Mouse (Mus musculus) heart, embryonic 15.5 days (tissue): ENCODE data around the gene Hpgd. TPM values are rescaled to one million over a fixed set of nuclear protein-coding genes. Genes with fewer than 3 reads are reported as not detected.
"Not testable (repeated sequence)": the region's sequence is repeated elsewhere in the genome, so short reads cannot be mapped to it uniquely, and the experiment has no call there.

ENCODE experiments used
- ATAC-seq: fragments of 200-750 bp; cut with Nextera tagmentation; replicated peaks from 2 replicates; pipeline ENCODE4 v1.8.0; 2017; ENCODE audit warnings: low read depth, moderate TSS enrichment; ENCODE audit not compliant: insufficient number of reproducible peaks, insufficient read depth, low FRiP score
- H3K27ac ChIP-seq: fragments of 300-500 bp; sonication (generic); 2 replicates; pipeline ENCODE4 v1.5.1; 2015; ENCODE audit warnings: mild to moderate bottlenecking, inconsistent platforms
- H3K27me3 ChIP-seq: fragments of 300-500 bp; sonication (generic); 2 replicates; pipeline ENCODE4 v1.6.1; 2015; ENCODE audit warnings: inconsistent platforms
- H3K36me3 ChIP-seq: fragments of 300-500 bp; sonication (generic); 2 replicates; pipeline ENCODE4 v1.6.1; 2015; ENCODE audit warnings: mild to moderate bottlenecking, inconsistent platforms
- H3K4me1 ChIP-seq: fragments of 300-500 bp; sonication (generic); replicated peaks from 2 replicates; pipeline ENCODE4 v1.6.1; 2015; ENCODE audit warnings: inconsistent platforms
- H3K4me2 ChIP-seq: fragments of 300-500 bp; sonication (generic); 2 replicates; pipeline ENCODE4 v1.6.1; 2015; ENCODE audit warnings: inconsistent platforms, mild to moderate bottlenecking, moderate library complexity
- H3K4me3 ChIP-seq: fragments of 300-500 bp; sonication (generic); 2 replicates; pipeline ENCODE4 v1.5.1; 2015; ENCODE audit warnings: mild to moderate bottlenecking, inconsistent platforms
- H3K9ac ChIP-seq: fragments of 300-500 bp; sonication (generic); 2 replicates; pipeline ENCODE4 v1.6.1; 2015; ENCODE audit warnings: mild to moderate bottlenecking, inconsistent platforms
- H3K9me3 ChIP-seq: fragments of 300-500 bp; sonication (generic); replicated peaks from 2 replicates; pipeline ENCODE4 v1.6.1; 2016; ENCODE audit warnings: inconsistent platforms
- WGBS: fragments of 180-500 bp; shearing (Covaris S2); methylation state at CpG from one replicate; pipeline ENCODE4 v1.1.7; 2015; ENCODE audit warnings: mixed read lengths; 5-methylcytosine and 5-hydroxymethylcytosine counted together
- polyA plus RNA-seq: library from polyadenylated mRNA; unstranded; fragments of >200 nt; fragmentation: Nextera tagmentation; extraction: Ambion mirVana; gene quantifications from 2 replicates; pipeline ENCODE4 v1.2.1, GENCODE M21; 2015

The Hpgd gene
- polyA plus RNA-seq, 1 experiment from 2014 or later = 17.4 TPM

DNA sequence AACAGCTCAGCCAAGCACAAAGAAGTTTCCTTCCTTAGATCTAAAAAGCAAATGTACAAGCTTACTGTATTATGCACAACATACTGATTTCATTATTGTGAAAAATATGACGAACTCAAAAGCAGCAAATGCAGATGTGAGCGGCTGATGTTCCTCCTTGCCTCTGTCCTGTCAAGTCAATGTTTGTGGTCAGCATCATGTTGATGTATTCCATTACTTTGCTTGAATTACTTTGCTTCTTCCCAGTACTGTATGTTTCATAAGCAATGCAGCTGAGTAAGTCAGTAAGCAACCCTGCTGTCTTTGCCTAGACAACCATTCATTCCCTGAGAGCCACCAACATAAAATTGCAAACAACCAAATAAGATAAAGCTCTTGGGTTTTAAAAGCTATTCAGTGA lies 7.7 kb upstream of the Hpgd start:
- Histone ChIP-seq H3K9me3 (no peaks in the 10 kb centered on the region), H3K27me3 (no peaks in the 10 kb centered on the region), H3K4me1 (no peaks in the 10 kb centered on the region), H3K27ac (no peak overlapping the region), H3K9ac (no peak overlapping the region), H3K4me2 (no peak overlapping the region), H3K4me3 (no peak overlapping the region), H3K36me3 (no peaks in the 10 kb centered on the region)
- ATAC-seq = no peak
- 83% methylated on average over 2 of the region's 2 CpGs for WGBS

- WGBS = 75% methylated on average over 7 of the region's 7 CpGs
Observed at GRCm38 (mm10) chr8:56287370-56288072, 6.9 kb upstream of the Hpgd start.

GRCm38 (mm10) chr8:56292318-56292717 lies 2.1 kb upstream of the Hpgd start:
- no peak overlapping the region for H3K27ac ChIP-seq
- no peak for ATAC-seq
- H3K36me3 ChIP-seq = no peaks in the 10 kb centered on the region
- H3K27me3 ChIP-seq = no peaks in the 10 kb centered on the region
- H3K4me3 ChIP-seq = no peak overlapping the region
- no peak overlapping the region for H3K9ac ChIP-seq
- peaks cover 11% of the 10 kb centered on the region for H3K4me1 ChIP-seq
- H3K9me3 ChIP-seq = no peaks in the 10 kb centered on the region
- WGBS = 85% methylated on average over 7 of the region's 7 CpGs
- no peak overlapping the region for H3K4me2 ChIP-seq

More at GRCm38 (mm10) chr8:56287370-56288072, 6.9 kb upstream of the Hpgd start:
- Histone ChIP-seq H3K27me3 (no peaks in the 10 kb centered on the region), H3K27ac (no peak overlapping the region), H3K4me2 (no peak overlapping the region), H3K4me3 (no peak overlapping the region), H3K9me3 (no peaks in the 10 kb centered on the region), H3K9ac (no peak overlapping the region), H3K4me1 (no peaks in the 10 kb centered on the region), H3K36me3 (no peaks in the 10 kb centered on the region)
- no peak for ATAC-seq

DNA sequence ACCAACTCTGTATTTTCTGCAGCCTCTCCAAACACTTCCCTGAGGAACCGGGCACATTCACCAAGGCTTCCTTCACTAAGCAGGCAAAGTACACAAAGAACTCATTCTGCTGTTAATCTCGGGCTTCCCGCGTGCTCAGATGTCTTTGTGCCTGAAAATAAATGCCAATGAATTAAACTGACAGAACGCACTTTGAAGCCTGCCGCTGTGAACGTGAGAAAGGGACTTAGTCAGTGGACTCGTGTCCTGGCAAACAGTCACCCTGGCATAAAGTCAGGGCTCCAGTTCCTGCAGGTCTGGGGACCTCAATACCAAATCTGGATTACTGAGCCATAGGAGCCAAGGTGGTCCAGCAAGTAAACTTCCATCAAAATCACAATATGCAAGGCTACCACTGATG lies 905 bp upstream of the Hpgd start:
- H3K9ac ChIP-seq = no peak overlapping the region
- ATAC-seq = no peak
- no peaks in the 10 kb centered on the region for H3K27me3 ChIP-seq
- 17% methylated on average over 8 of the region's 8 CpGs for WGBS
- H3K4me2 ChIP-seq = peak overlapping the region; percentile 90; the same call in 1 of the 2 replicates
- 0 out of 2 replicates have a peak overlapping the region, but pooled peaks have one; percentile 59 for H3K4me3 ChIP-seq
- no peak overlapping the region for H3K27ac ChIP-seq
- H3K36me3 ChIP-seq = no peaks in the 10 kb centered on the region
- H3K9me3 ChIP-seq = no peaks in the 10 kb centered on the region
- peaks cover 11% of the 10 kb centered on the region for H3K4me1 ChIP-seq

DNA sequence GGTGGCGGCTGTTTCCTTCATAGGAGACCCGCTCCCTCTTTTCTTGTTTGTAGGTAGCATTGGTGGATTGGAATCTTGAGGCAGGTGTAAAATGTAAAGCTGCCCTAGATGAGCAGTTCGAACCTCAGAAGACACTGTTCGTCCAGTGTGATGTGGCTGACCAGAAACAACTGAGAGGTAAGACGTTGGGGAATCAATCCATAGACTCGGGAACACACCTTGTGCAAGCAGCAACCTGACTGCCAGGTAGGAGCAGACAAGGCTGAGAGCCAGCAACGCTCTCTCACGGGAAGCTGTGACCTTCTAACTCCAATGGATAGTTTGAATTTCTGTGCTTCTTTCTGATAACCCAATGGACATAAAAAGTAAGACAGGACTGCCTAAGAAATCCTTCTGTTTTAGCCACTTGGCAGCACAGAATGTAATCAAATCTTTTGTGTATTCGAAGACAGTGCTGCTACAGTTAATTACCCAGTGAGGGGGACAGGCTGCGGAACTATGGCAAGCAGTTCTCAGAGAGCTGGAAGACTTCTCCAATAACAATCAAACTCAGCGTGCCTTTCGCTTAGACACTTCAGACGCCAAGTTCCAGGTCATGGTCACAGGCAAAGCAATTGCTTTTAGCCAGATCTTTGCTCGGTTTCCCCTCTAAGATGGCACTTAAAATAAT lies 636 bp downstream of the Hpgd start:
- Histone ChIP-seq H3K4me2 (peak overlapping the region; percentile 90), H3K4me1 (peaks cover 11% of the 10 kb centered on the region), H3K9me3 (no peaks in the 10 kb centered on the region), H3K36me3 (no peaks in the 10 kb centered on the region), H3K9ac (peak overlapping the region; percentile 63), H3K27ac (peak overlapping the region; percentile 35; the same call in 1 of the 2 replicates), H3K4me3 (peak overlapping the region; percentile 59), H3K27me3 (no peaks in the 10 kb centered on the region)
- 26% methylated on average over 14 of the region's 14 CpGs for WGBS
- ATAC-seq = no peak

DNA sequence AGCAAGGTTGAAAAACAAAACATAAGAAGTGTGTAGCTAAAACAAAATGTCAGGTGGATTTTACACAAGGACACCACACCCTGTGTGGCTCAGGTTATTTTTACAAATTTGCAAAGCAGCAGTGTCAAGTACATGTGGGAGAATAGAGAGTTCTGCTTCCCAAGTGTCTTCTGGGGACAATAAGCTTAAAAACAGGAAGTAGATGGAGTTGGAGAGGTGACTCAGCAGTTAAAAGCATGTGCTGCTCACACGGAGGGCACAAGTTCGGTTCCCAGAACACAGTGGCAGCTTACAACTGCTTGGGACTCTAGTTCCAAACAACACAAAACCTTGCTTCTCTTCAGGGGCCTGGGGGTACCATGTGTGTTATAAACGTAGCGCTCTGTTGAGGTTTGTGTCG lies 5.0 kb downstream of the Hpgd start:
- WGBS = 72% methylated on average over 5 of the region's 5 CpGs
- no peak overlapping the region for H3K4me3 ChIP-seq
- H3K27ac ChIP-seq = no peak overlapping the region
- no peaks in the 10 kb centered on the region for H3K27me3 ChIP-seq
- H3K4me1 ChIP-seq = no peaks in the 10 kb centered on the region; the same call in 1 of the 2 replicates
- ATAC-seq = no peak
- H3K9ac ChIP-seq = no peak overlapping the region
- no peaks in the 10 kb centered on the region for H3K9me3 ChIP-seq
- no peaks in the 10 kb centered on the region for H3K36me3 ChIP-seq
- no peak overlapping the region for H3K4me2 ChIP-seq

DNA sequence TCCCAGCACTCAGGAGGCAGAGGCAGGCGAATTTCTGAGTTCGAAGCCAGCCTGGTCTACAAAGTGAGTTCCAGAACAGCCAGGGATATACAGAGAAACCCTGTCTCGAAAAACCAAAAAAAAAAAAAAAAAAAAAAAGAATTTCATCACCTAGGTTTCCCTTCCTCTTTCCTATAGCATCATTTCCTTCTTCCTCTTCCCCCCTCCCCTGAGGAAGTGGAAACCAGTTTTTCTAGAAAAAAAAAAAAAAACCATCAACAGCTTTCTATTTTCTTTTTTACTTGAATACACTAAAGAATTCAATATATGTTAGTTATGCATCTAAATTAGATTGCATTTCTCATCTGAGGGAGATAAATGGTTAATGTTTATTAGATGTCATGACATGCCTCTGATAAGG lies 6.9 kb downstream of the Hpgd start:
- H3K36me3 ChIP-seq, H3K4me3 ChIP-seq, ATAC-seq, H3K4me1 ChIP-seq, H3K27me3 ChIP-seq, H3K9me3 ChIP-seq, H3K4me2 ChIP-seq, H3K9ac ChIP-seq, H3K27ac ChIP-seq: not testable (repeated sequence)
- WGBS = 86% methylated on average over 3 of the region's 3 CpGs

- no peak for ATAC-seq
- WGBS = 63% methylated on average over 7 of the region's 7 CpGs
Observed at GRCm38 (mm10) chr8:56304595-56304994, 10.2 kb downstream of the Hpgd start.

GRCm38 (mm10) chr8:56313622-56314021 lies 19.2 kb downstream of the Hpgd start:
- Histone ChIP-seq H3K36me3 (no peaks in the 10 kb centered on the region), H3K27me3 (no peaks in the 10 kb centered on the region), H3K4me3 (no peak overlapping the region), H3K4me1 (no peaks in the 10 kb centered on the region), H3K4me2 (no peak overlapping the region), H3K9me3 (no peaks in the 10 kb centered on the region), H3K27ac (no peak overlapping the region), H3K9ac (no peak overlapping the region)
- no peak for ATAC-seq
- WGBS = 76% methylated on average over 2 of the region's 2 CpGs

More at GRCm38 (mm10) chr8:56304595-56304994, 10.2 kb downstream of the Hpgd start:
- no peaks in the 10 kb centered on the region for H3K9me3 ChIP-seq
- no peak overlapping the region for H3K9ac ChIP-seq
- no peaks in the 10 kb centered on the region for H3K36me3 ChIP-seq
- no peaks in the 10 kb centered on the region for H3K27me3 ChIP-seq
- H3K4me1 ChIP-seq = no peaks in the 10 kb centered on the region
- no peak overlapping the region for H3K4me2 ChIP-seq
- no peak overlapping the region for H3K4me3 ChIP-seq
- H3K27ac ChIP-seq = no peak overlapping the region

GRCm38 (mm10) chr8:56315189-56315588 lies 20.8 kb downstream of the Hpgd start:
- no peak overlapping the region for H3K27ac ChIP-seq
- H3K4me1 ChIP-seq = no peaks in the 10 kb centered on the region
- H3K9me3 ChIP-seq = no peaks in the 10 kb centered on the region
- H3K4me2 ChIP-seq = no peak overlapping the region
- 67% methylated on average over 3 of the region's 3 CpGs for WGBS
- no peak overlapping the region for H3K9ac ChIP-seq
- no peaks in the 10 kb centered on the region for H3K36me3 ChIP-seq
- no peak for ATAC-seq
- no peaks in the 10 kb centered on the region for H3K27me3 ChIP-seq
- no peak overlapping the region for H3K4me3 ChIP-seq

DNA sequence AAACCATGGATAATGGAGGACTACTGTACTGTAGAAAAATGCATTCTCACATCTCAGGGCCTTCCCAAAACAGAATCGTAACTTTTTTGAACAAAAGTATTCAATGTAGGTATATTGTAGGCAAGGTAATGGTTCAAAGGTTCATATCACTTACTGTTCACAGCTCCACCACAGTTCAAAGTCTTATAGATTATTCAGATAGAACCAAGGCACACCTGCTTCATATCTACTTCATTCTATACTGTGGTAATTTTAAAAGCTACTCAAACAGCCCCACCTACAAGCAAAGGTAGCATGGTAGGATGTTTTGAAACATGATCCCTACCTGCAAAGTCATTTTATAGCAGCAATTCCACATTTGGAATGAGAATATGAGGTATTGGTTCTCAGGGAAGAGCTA lies 28.9 kb downstream of the Hpgd start:
- H3K4me3 ChIP-seq = no peak overlapping the region
- no peaks in the 10 kb centered on the region for H3K27me3 ChIP-seq
- no peak for ATAC-seq
- no peaks in the 10 kb centered on the region for H3K4me1 ChIP-seq
- WGBS = 84% methylated on average over 1 of the region's 1 CpGs
- no peaks in the 10 kb centered on the region for H3K36me3 ChIP-seq
- H3K27ac ChIP-seq = no peak overlapping the region
- H3K4me2 ChIP-seq = no peak overlapping the region
- H3K9ac ChIP-seq = no peak overlapping the region
- no peaks in the 10 kb centered on the region for H3K9me3 ChIP-seq

- 36% methylated on average over 3 of the region's 3 CpGs for WGBS
Observed at GRCm38 (mm10) chr8:56327709-56328108, 33.3 kb downstream of the Hpgd start.

More at GRCm38 (mm10) chr8:56327709-56328108, 33.3 kb downstream of the Hpgd start:
- ATAC-seq = no peak
- Histone ChIP-seq H3K27me3 (no peaks in the 10 kb centered on the region), H3K4me2 (no peak overlapping the region), H3K4me1 (no peaks in the 10 kb centered on the region), H3K27ac (no peak overlapping the region), H3K9ac (no peak overlapping the region), H3K36me3 (no peaks in the 10 kb centered on the region), H3K9me3 (no peaks in the 10 kb centered on the region), H3K4me3 (no peak overlapping the region)
